Mouse (Mus musculus) CH12F3 (cell line): ENCODE measurements around the gene Gpr1.
"Not testable (repeated sequence)": the region's sequence is repeated elsewhere in the genome, so short reads cannot be mapped to it uniquely, and the experiment has no call there.

ENCODE experiments used
- in situ Hi-C: fragments of 300-500 bp; cut with MboI; formaldehyde crosslinking; loops from 2 replicates; pipeline ENCODE4 v1.14.3; 2020; ENCODE audit warnings: low sequenced_read_pairs

The Gpr1 gene

GRCm38 (mm10) chr1:63181480-63181879 lies 32.9 kb downstream of the Gpr1 start:
- in situ Hi-C loops: no loop called here

GRCm38 (mm10) chr1:63181019-63181418 lies 33.3 kb downstream of the Gpr1 start:
- in situ Hi-C loops: no loop called here

- in situ Hi-C loops: not testable (repeated sequence)
Observed at GRCm38 (mm10) chr1:63180575-63180974, 33.8 kb downstream of the Gpr1 start.

GRCm38 (mm10) chr1:63180122-63180521 lies 34.2 kb downstream of the Gpr1 start:
- in situ Hi-C loops: no loop called here

GRCm38 (mm10) chr1:63178308-63178707 lies 36.0 kb downstream of the Gpr1 start:
- in situ Hi-C loops: no loop called here

GRCm38 (mm10) chr1:63176604-63177421 lies 37.5 kb downstream of the Gpr1 start, which contains the start of the genes Eef1b2 and Ndufs1:
Gene Eef1b2 (plus strand): TSS chr1:63176825.
Gene Ndufs1 (minus strand): TSS chr1:63176833.
- in situ Hi-C loops: no loop called here

GRCm38 (mm10) chr1:63176259-63176603 lies 38.1 kb downstream of the Gpr1 start:
- in situ Hi-C loops: no loop called here

- in situ Hi-C loops: no loop called here
Observed at GRCm38 (mm10) chr1:63175853-63176252, 38.5 kb downstream of the Gpr1 start.

- in situ Hi-C loops: no loop called here
Observed at GRCm38 (mm10) chr1:63168638-63169037, 45.7 kb downstream of the Gpr1 start.

- in situ Hi-C loops: no loop called here
Observed at GRCm38 (mm10) chr1:63140231-63140630, 74.1 kb downstream of the Gpr1 start.

- in situ Hi-C loops: not testable (repeated sequence)
Observed at GRCm38 (mm10) chr1:63138586-63138985, 75.8 kb downstream of the Gpr1 start.

- in situ Hi-C loops: no loop called here
Observed at GRCm38 (mm10) chr1:63137971-63138370, 76.4 kb downstream of the Gpr1 start.

GRCm38 (mm10) chr1:63134530-63134929 lies 79.8 kb downstream of the Gpr1 start:
- in situ Hi-C loops: no loop called here
